In the genomic region with DNA sequence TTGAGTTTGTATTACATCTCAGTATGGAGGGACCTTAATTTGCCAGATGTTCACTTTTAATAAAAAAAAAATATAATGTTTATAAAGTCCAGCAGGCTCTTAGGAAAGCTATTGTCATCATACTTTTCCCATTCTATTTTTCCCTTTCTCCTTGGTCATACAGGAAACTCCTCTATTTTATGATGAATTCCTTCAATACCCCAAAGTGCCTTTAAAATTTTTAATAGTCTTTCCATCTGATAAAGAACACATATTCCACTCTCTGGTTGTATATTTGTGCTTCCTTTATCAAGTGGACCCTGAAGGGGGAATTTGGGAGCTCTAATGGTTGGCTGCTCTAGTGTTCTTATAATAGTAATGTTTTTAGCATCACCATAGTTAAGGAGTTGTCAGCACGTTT, we compare ENCODE assay signal across 19 mouse cellular contexts.
DNase-seq lines count a peak whose midpoint lies in the region; ATAC-seq and TF ChIP-seq lines count a peak whose summit lies in the region.
"Had no signal": no experiment of that assay in that cellular context is flagged by ENCODE, and none has a peak within 500 bp of the region (broad histone marks: within the 10 kb centered on the region; RNA-seq: fewer than 3 reads in every experiment).

No protein-coding gene starts in this region.

- H3K27me3 ChIP-seq in limb, embryonic 13.5 days: no peaks in the 10 kb centered on the region
- H3K27me3 ChIP-seq in limb, embryonic 10.5 days (ENCODE audit: low read depth, poor library complexity, severe bottlenecking): no peaks in the 10 kb centered on the region
- H3K27me3 ChIP-seq in limb, embryonic 14.5 days (ENCODE audit: control insufficient read depth, insufficient read depth, low read length): no peaks in the 10 kb centered on the region
- no peaks in the 10 kb centered on the region for H3K27me3 ChIP-seq in midbrain, embryonic 15.5 days (replicated peaks)
- H3K27me3 ChIP-seq: CH12.LX, Patski had no signal

- H3K4me3 ChIP-seq in limb, embryonic 13.5 days: no peak overlapping the region
- H3K4me3 ChIP-seq in limb, embryonic 10.5 days: no peak overlapping the region
- H3K4me3 ChIP-seq in limb, embryonic 14.5 days (replicated peaks; ENCODE audit: low read length): no peak overlapping the region
- no peak overlapping the region for H3K4me3 ChIP-seq in midbrain, embryonic 15.5 days

- H3K9me3 ChIP-seq in limb, embryonic 13.5 days: no peaks in the 10 kb centered on the region
- H3K9me3 ChIP-seq in limb, embryonic 10.5 days (replicated peaks): no peaks in the 10 kb centered on the region
- no peaks in the 10 kb centered on the region for H3K9me3 ChIP-seq in limb, embryonic 14.5 days (ENCODE audit: control insufficient read depth, low read length)
- H3K9me3 ChIP-seq in midbrain, embryonic 15.5 days: no peaks in the 10 kb centered on the region

- H3K9ac ChIP-seq in limb, embryonic 13.5 days: no peak overlapping the region
- no peak overlapping the region for H3K9ac ChIP-seq in limb, embryonic 14.5 days (ENCODE audit: low read depth, low read length, severe bottlenecking)
- H3K9ac ChIP-seq in midbrain, embryonic 15.5 days: no peak overlapping the region

- 42% methylated on average over 1 of the region's 1 CpGs for WGBS in limb, embryonic 13.5 days
- 81% methylated on average over 1 of the region's 1 CpGs for WGBS in limb, embryonic 10.5 days
- 40% methylated on average over 1 of the region's 1 CpGs for WGBS in limb, embryonic 14.5 days
- 78% methylated on average over 1 of the region's 1 CpGs for WGBS in midbrain, embryonic 15.5 days

- no peak for DNase-seq in limb, embryonic 10.5 days (ENCODE audit: low spot score)
- peak; percentile 28 for DNase-seq in limb, embryonic 14.5 days (ENCODE audit: low spot score)
- DNase-seq: adrenal gland, adult 2 months; adrenal gland, adult 8-10 months; adrenal gland, postnatal 10 days; adrenal gland, postnatal 14 days; adrenal gland, postnatal 25 days; adrenal gland, postnatal 36 days; B cell, adult 2 months; cerebellum, adult 11 months; cerebellum, adult 11-12 months; cerebellum, adult 18-20 months had no signal

- no peaks in the 10 kb centered on the region for H3K36me3 ChIP-seq in limb, embryonic 13.5 days
- no peaks in the 10 kb centered on the region for H3K36me3 ChIP-seq in limb, embryonic 10.5 days
- H3K36me3 ChIP-seq in limb, embryonic 14.5 days (ENCODE audit: control insufficient read depth, insufficient read depth, low read length): no peaks in the 10 kb centered on the region
- H3K36me3 ChIP-seq in midbrain, embryonic 15.5 days (replicated peaks): no peaks in the 10 kb centered on the region
- H3K36me3 ChIP-seq: G1E had no signal

- no peak overlapping the region for H3K4me2 ChIP-seq in limb, embryonic 13.5 days (replicated peaks)
- no peak overlapping the region for H3K4me2 ChIP-seq in limb, embryonic 14.5 days (replicated peaks; ENCODE audit: low read depth, low read length, severe bottlenecking)
- no peak overlapping the region for H3K4me2 ChIP-seq in midbrain, embryonic 15.5 days

- peak; percentile 72 for ATAC-seq in limb, embryonic 13.5 days (ENCODE audit: low FRiP score, low read depth)
- peak; percentile 62; the same call in 1 of the 2 replicates for ATAC-seq in limb, embryonic 14.5 days (ENCODE audit: low FRiP score, low read depth)
- no peak for ATAC-seq in midbrain, embryonic 15.5 days (replicated peaks)
- ATAC-seq: activated CD4-positive, CD25-positive, alpha-beta regulatory T cell, adult 4 months; CD4-positive, CD25-positive, alpha-beta regulatory T cell, adult 4 months; Patski had no signal

- TF ChIP-seq POLR2A in limb, embryonic 14.5 days (IDR thresholded peaks at IDR 0.05; ENCODE audit: borderline replicate concordance, extremely low read depth, insufficient read depth, insufficient read length): no peak

- H3K4me1 ChIP-seq in limb, embryonic 13.5 days: no peaks in the 10 kb centered on the region
- H3K4me1 ChIP-seq in limb, embryonic 10.5 days: no peaks in the 10 kb centered on the region
- no peaks in the 10 kb centered on the region for H3K4me1 ChIP-seq in limb, embryonic 14.5 days (ENCODE audit: control insufficient read depth, insufficient read depth, low read length)
- no peaks in the 10 kb centered on the region for H3K4me1 ChIP-seq in midbrain, embryonic 15.5 days

- no peak overlapping the region for H3K27ac ChIP-seq in limb, embryonic 13.5 days
- H3K27ac ChIP-seq in limb, embryonic 10.5 days: no peak overlapping the region
- no peak overlapping the region for H3K27ac ChIP-seq in limb, embryonic 14.5 days (replicated peaks; ENCODE audit: low read depth, low read length)
- H3K27ac ChIP-seq in midbrain, embryonic 15.5 days: no peak overlapping the region
